Mouse (Mus musculus): Measurements from ENCODE around the gene Tpte. TPM values are rescaled to one million over a fixed set of nuclear protein-coding genes. Genes with fewer than 3 reads are reported as not detected.

Tpte gene
- polyA plus RNA-seq, 1 experiment from 2014 or later, result not detected

DNA sequence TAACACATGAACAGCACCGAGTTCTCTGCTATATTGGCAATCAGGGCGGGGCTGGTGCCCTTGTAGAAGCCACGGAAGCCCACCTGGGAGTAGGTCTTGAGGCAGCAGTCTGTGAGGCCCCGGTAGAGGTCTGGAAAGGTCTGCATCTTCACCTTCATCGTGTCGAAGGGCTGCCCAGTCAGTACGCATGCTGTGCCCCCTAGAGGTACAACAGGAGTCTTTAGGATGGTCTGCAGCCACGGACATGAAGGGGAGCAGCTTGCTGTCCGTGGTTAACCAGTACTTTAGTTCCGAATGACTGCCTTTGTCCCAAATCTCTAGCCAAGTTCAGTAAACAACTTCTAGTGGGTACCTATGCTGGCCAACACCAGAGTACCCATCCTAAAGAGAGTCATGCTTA is 106.6 kb downstream of the Tpte start:
- peaks cover 7% of the 10 kb centered on the region; the same call in 1 of the 2 replicates for H3K36me3 ChIP-seq (ENCODE audit: control insufficient read depth, insufficient read depth)
- H3K27me3 ChIP-seq (ENCODE audit: control insufficient read depth, insufficient read depth, low read depth, low read length), result no peaks in the 10 kb centered on the region
- no peak overlapping the region for H3K9ac ChIP-seq (ENCODE audit: low read depth, low read length)
- WGBS (ENCODE audit: insufficient replicate concordance), result 68% methylated on average over 10 of the region's 10 CpGs
- peaks cover 13% of the 10 kb centered on the region for H3K4me1 ChIP-seq (ENCODE audit: control insufficient read depth, low read depth, low read length)
- peak overlapping the region; percentile 63 for H3K27ac ChIP-seq (ENCODE audit: low read length)
- H3K4me3 ChIP-seq (ENCODE audit: low read depth, low read length), result no peak overlapping the region
- no peaks in the 10 kb centered on the region for H3K9me3 ChIP-seq (replicated peaks; ENCODE audit: control insufficient read depth, low read length)
- H3K4me2 ChIP-seq (ENCODE audit: low read depth, low read length), result no peak overlapping the region
- ATAC-seq (ENCODE audit: low read depth), result no peak

- Histone ChIP-seq H3K36me3 (ENCODE audit: control insufficient read depth, insufficient read depth) (peaks cover 7% of the 10 kb centered on the region; the same call in 1 of the 2 replicates), H3K27me3 (ENCODE audit: control insufficient read depth, insufficient read depth, low read depth, low read length) (no peaks in the 10 kb centered on the region), H3K4me2 (ENCODE audit: low read depth, low read length) (no peak overlapping the region), H3K27ac (ENCODE audit: low read length) (peak overlapping the region; percentile 65), H3K4me1 (ENCODE audit: control insufficient read depth, low read depth, low read length) (peaks cover 14% of the 10 kb centered on the region), H3K9ac (ENCODE audit: low read depth, low read length) (no peak overlapping the region), H3K9me3 (replicated peaks; ENCODE audit: control insufficient read depth, low read length) (no peaks in the 10 kb centered on the region), H3K4me3 (ENCODE audit: low read depth, low read length) (no peak overlapping the region)
- peak; percentile 89 for ATAC-seq (ENCODE audit: low read depth)
- whole genome bisulfite sequencing (ENCODE audit: insufficient replicate concordance), result 62% methylated on average over 8 of the region's 8 CpGs
These were observed 107.7 kb downstream of the Tpte start for GRCm38 (mm10) chr8:22390766-22391463.

DNA sequence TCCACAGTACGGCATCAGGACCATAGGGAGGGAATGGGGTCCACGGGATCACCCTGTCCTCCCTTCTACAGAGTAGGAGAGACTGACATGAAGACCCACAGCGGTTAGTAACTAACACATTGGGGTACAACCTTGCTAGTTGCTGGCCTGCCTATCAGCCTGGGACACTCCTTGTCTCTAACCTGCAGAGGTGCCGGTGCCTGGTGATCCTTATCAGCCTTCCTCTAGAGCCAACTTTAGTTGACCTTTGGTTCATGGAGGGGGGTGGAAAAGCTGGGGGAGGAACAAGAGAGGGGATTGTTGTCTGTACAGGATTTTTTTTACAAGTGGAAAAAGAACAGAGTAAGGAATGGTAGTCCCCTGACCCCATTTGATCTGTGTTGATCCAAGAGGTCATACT is 111.2 kb downstream of the Tpte start:
- ATAC-seq (ENCODE audit: low read depth), result no peak
- Histone ChIP-seq H3K4me3 (ENCODE audit: low read depth, low read length) (no peak overlapping the region), H3K36me3 (ENCODE audit: control insufficient read depth, insufficient read depth) (peaks cover 3% of the 10 kb centered on the region; the same call in 1 of the 2 replicates), H3K9me3 (replicated peaks; ENCODE audit: control insufficient read depth, low read length) (no peaks in the 10 kb centered on the region), H3K27me3 (ENCODE audit: control insufficient read depth, insufficient read depth, low read depth, low read length) (no peaks in the 10 kb centered on the region), H3K4me1 (ENCODE audit: control insufficient read depth, low read depth, low read length) (peaks cover 19% of the 10 kb centered on the region), H3K27ac (ENCODE audit: low read length) (no peak overlapping the region; the same call in 1 of the 2 replicates), H3K9ac (ENCODE audit: low read depth, low read length) (no peak overlapping the region), H3K4me2 (ENCODE audit: low read depth, low read length) (no peak overlapping the region; the same call in 1 of the 2 replicates)
- WGBS (ENCODE audit: insufficient replicate concordance), result 34% methylated on average over 4 of the region's 4 CpGs

DNA sequence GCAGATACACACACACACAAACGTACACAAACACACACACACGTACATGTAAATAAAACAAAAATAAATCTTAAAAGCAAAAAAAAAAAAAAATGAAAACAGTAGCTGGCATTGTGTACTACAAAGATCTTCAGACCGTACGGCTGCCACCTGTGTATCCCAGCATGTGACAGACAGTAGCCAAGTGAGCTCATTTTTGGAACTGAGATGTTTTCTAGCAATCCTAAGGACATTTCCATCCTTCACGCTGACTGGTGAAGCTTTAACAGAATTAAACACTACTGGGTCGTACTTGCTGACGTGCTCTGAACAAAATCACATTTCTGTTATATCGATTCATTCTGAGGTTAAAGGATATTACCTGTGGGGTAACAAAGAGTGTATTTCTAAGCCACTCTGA is 112.0 kb downstream of the Tpte start:
- Histone ChIP-seq H3K9me3 (replicated peaks; ENCODE audit: control insufficient read depth, low read length) (no peaks in the 10 kb centered on the region), H3K4me2 (ENCODE audit: low read depth, low read length) (no peak overlapping the region), H3K9ac (ENCODE audit: low read depth, low read length) (no peak overlapping the region), H3K4me3 (ENCODE audit: low read depth, low read length) (no peak overlapping the region), H3K36me3 (ENCODE audit: control insufficient read depth, insufficient read depth) (peaks cover 3% of the 10 kb centered on the region; the same call in 1 of the 2 replicates), H3K27ac (ENCODE audit: low read length) (peak overlapping the region; percentile 45; the same call in 1 of the 2 replicates), H3K27me3 (ENCODE audit: control insufficient read depth, insufficient read depth, low read depth, low read length) (no peaks in the 10 kb centered on the region), H3K4me1 (ENCODE audit: control insufficient read depth, low read depth, low read length) (peaks cover 16% of the 10 kb centered on the region)
- 76% methylated on average over 8 of the region's 8 CpGs for WGBS (ENCODE audit: insufficient replicate concordance)
- no peak for ATAC-seq (ENCODE audit: low read depth)

- Histone ChIP-seq H3K4me3 (ENCODE audit: low read depth, low read length) (peak overlapping the region; percentile 76), H3K4me2 (ENCODE audit: low read depth, low read length) (peak overlapping the region; percentile 84), H3K9me3 (replicated peaks; ENCODE audit: control insufficient read depth, low read length) (no peaks in the 10 kb centered on the region), H3K27ac (ENCODE audit: low read length) (peak overlapping the region; percentile 65), H3K27me3 (ENCODE audit: control insufficient read depth, insufficient read depth, low read depth, low read length) (no peaks in the 10 kb centered on the region), H3K36me3 (ENCODE audit: control insufficient read depth, insufficient read depth) (no peaks in the 10 kb centered on the region), H3K9ac (ENCODE audit: low read depth, low read length) (peak overlapping the region; percentile 64), H3K4me1 (ENCODE audit: control insufficient read depth, low read depth, low read length) (peaks cover 13% of the 10 kb centered on the region)
- under 1% methylated on average over 13 of the region's 13 CpGs for WGBS (ENCODE audit: insufficient replicate concordance)
- no peak for ATAC-seq (ENCODE audit: low read depth)
These were observed 114.5 kb downstream of the Tpte start for GRCm38 (mm10) chr8:22397811-22398141.

- Histone ChIP-seq H3K4me3 (ENCODE audit: low read depth, low read length) (peak within 1 kb of the TSS; percentile 76), H3K27me3 (ENCODE audit: control insufficient read depth, insufficient read depth, low read depth, low read length) (no peaks in the 10 kb centered on the region), H3K9ac (ENCODE audit: low read depth, low read length) (peak within 1 kb of the TSS; percentile 64), H3K36me3 (ENCODE audit: control insufficient read depth, insufficient read depth) (no peaks in the 10 kb centered on the region), H3K9me3 (replicated peaks; ENCODE audit: control insufficient read depth, low read length) (no peaks in the 10 kb centered on the region), H3K4me1 (ENCODE audit: control insufficient read depth, low read depth, low read length) (peaks cover 13% of the 10 kb centered on the region), H3K4me2 (ENCODE audit: low read depth, low read length) (peak within 1 kb of the TSS; percentile 84), H3K27ac (ENCODE audit: low read length) (peak within 1 kb of the TSS; percentile 65)
- ATAC-seq (ENCODE audit: low read depth), result peak; percentile 85
- under 1% methylated on average over 74 of the region's 77 CpGs for WGBS (ENCODE audit: insufficient replicate concordance)
These were observed 115.1 kb downstream of the Tpte start, which contains the start of gene Slc25a15 for GRCm38 (mm10) chr8:22398142-22398951. Gene Slc25a15 (minus strand): TSS chr8:22398597.

GRCm38 (mm10) chr8:22399285-22399880 is 116.1 kb downstream of the Tpte start:
- Histone ChIP-seq H3K9ac (ENCODE audit: low read depth, low read length) (no peak overlapping the region), H3K4me1 (ENCODE audit: control insufficient read depth, low read depth, low read length) (peaks cover 11% of the 10 kb centered on the region), H3K9me3 (replicated peaks; ENCODE audit: control insufficient read depth, low read length) (no peaks in the 10 kb centered on the region), H3K4me3 (ENCODE audit: low read depth, low read length) (peak overlapping the region; percentile 76), H3K27me3 (ENCODE audit: control insufficient read depth, insufficient read depth, low read depth, low read length) (no peaks in the 10 kb centered on the region), H3K4me2 (ENCODE audit: low read depth, low read length) (peak overlapping the region; percentile 84), H3K36me3 (ENCODE audit: control insufficient read depth, insufficient read depth) (no peaks in the 10 kb centered on the region), H3K27ac (ENCODE audit: low read length) (no peak overlapping the region)
- ATAC-seq (ENCODE audit: low read depth), result no peak
- 73% methylated on average over 8 of the region's 8 CpGs for WGBS (ENCODE audit: insufficient replicate concordance)

GRCm38 (mm10) chr8:22400593-22400992 is 117.4 kb downstream of the Tpte start:
- no peak overlapping the region for H3K4me3 ChIP-seq (ENCODE audit: low read depth, low read length)
- H3K36me3 ChIP-seq (ENCODE audit: control insufficient read depth, insufficient read depth), result no peaks in the 10 kb centered on the region
- no peak overlapping the region for H3K9ac ChIP-seq (ENCODE audit: low read depth, low read length)
- H3K4me2 ChIP-seq (ENCODE audit: low read depth, low read length), result no peak overlapping the region
- no peaks in the 10 kb centered on the region for H3K9me3 ChIP-seq (replicated peaks; ENCODE audit: control insufficient read depth, low read length)
- H3K27ac ChIP-seq (ENCODE audit: low read length), result no peak overlapping the region
- H3K27me3 ChIP-seq (ENCODE audit: control insufficient read depth, insufficient read depth, low read depth, low read length), result no peaks in the 10 kb centered on the region
- ATAC-seq (ENCODE audit: low read depth), result peak; percentile 37
- peaks cover 4% of the 10 kb centered on the region for H3K4me1 ChIP-seq (ENCODE audit: control insufficient read depth, low read depth, low read length)
- WGBS (ENCODE audit: insufficient replicate concordance), result 60% methylated on average over 4 of the region's 4 CpGs

All from liver, embryonic 16.5 days (tissue).